Mouse (Mus musculus) heart, embryonic 13.5 days (tissue): ENCODE data around the gene Dmkn. TPM values are rescaled to one million over a fixed set of nuclear protein-coding genes. Genes with fewer than 3 reads are reported as not detected.
A peak's percentile ranks its signal among the peaks of the same experiment; 100 is the strongest.

Experiments used
- ATAC-seq: fragments of 200-750 bp; cut with Nextera tagmentation; 2 replicates; pipeline ENCODE4 v1.8.0; 2017; ENCODE audit warnings: moderate TSS enrichment; ENCODE audit not compliant: insufficient number of reproducible peaks, low FRiP score, low TSS enrichment; ENCODE audit errors: extremely low read depth
- H3K27ac ChIP-seq: fragments of 300-500 bp; sonication (generic); replicated peaks from 2 replicates; pipeline ENCODE4 v1.5.1; 2015; ENCODE audit warnings: moderate library complexity, mild to moderate bottlenecking, inconsistent platforms
- H3K27me3 ChIP-seq: fragments of 300-500 bp; sonication (generic); replicated peaks from 2 replicates; pipeline ENCODE4 v1.6.1; 2015; ENCODE audit warnings: mild to moderate bottlenecking, inconsistent platforms
- H3K36me3 ChIP-seq: fragments of 300-500 bp; sonication (generic); 2 replicates; pipeline ENCODE4 v1.6.1; 2015; ENCODE audit warnings: mild to moderate bottlenecking, inconsistent platforms
- H3K4me1 ChIP-seq: fragments of 300-500 bp; sonication (generic); 2 replicates; pipeline ENCODE4 v1.6.1; 2015; ENCODE audit warnings: inconsistent platforms
- H3K4me2 ChIP-seq: fragments of 300-500 bp; sonication (generic); 2 replicates; pipeline ENCODE4 v1.6.1; 2015; ENCODE audit warnings: inconsistent platforms, mild to moderate bottlenecking, moderate library complexity
- H3K4me3 ChIP-seq: fragments of 300-500 bp; sonication (generic); 2 replicates; pipeline ENCODE4 v1.5.1; 2015; ENCODE audit warnings: moderate library complexity, mild to moderate bottlenecking, inconsistent platforms
- H3K9ac ChIP-seq: fragments of 300-500 bp; sonication (generic); 2 replicates; pipeline ENCODE4 v1.6.1; 2015; ENCODE audit warnings: inconsistent platforms, mild to moderate bottlenecking, moderate library complexity
- H3K9me3 ChIP-seq: fragments of 300-500 bp; sonication (generic); 2 replicates; pipeline ENCODE4 v1.6.1; 2016; ENCODE audit warnings: inconsistent platforms
- WGBS: fragments of 180-500 bp; shearing (Covaris S2); methylation state at CpG from one replicate; pipeline ENCODE4 v1.1.7; 2015; ENCODE audit warnings: mixed read lengths; 5-methylcytosine and 5-hydroxymethylcytosine counted together
- polyA plus RNA-seq: library from polyadenylated mRNA; unstranded; fragments of >200 nt; fragmentation: Nextera tagmentation; extraction: Ambion mirVana; gene quantifications from 2 replicates; pipeline ENCODE4 v1.2.1, GENCODE M21; 2015

Gene Dmkn
- polyA plus RNA-seq, 1 experiment from 2014 or later, result 1.2 TPM

- Histone ChIP-seq H3K4me1 (peaks cover 9% of the 10 kb centered on the region), H3K4me2 (no peak overlapping the region), H3K27ac (no peak overlapping the region), H3K9ac (no peak overlapping the region), H3K4me3 (no peak overlapping the region), H3K27me3 (peaks cover 39% of the 10 kb centered on the region; the same call in 1 of the 2 replicates), H3K36me3 (no peaks in the 10 kb centered on the region), H3K9me3 (peaks cover 2% of the 10 kb centered on the region; the same call in 1 of the 2 replicates)
- no peak for ATAC-seq
- WGBS, result 81% methylated on average over 4 of the region's 4 CpGs
These were observed 2.9 kb downstream of the Dmkn start for GRCm38 (mm10) chr7:30766408-30766807.

- no peak overlapping the region for H3K4me3 ChIP-seq
- no peaks in the 10 kb centered on the region for H3K36me3 ChIP-seq
- peak overlapping the region; percentile 12; the same call in 1 of the 2 replicates for H3K9ac ChIP-seq
- 30% methylated on average over 9 of the region's 9 CpGs for WGBS
- peaks cover 27% of the 10 kb centered on the region; the same call in 1 of the 2 replicates for H3K27me3 ChIP-seq
- H3K4me2 ChIP-seq, result no peak overlapping the region
- no peak overlapping the region for H3K27ac ChIP-seq
- peaks cover 5% of the 10 kb centered on the region; the same call in 1 of the 2 replicates for H3K4me1 ChIP-seq
- peaks cover 5% of the 10 kb centered on the region; the same call in 1 of the 2 replicates for H3K9me3 ChIP-seq
- ATAC-seq, result no peak
These were observed 5.7 kb downstream of the Dmkn start for GRCm38 (mm10) chr7:30769236-30769635.

- Histone ChIP-seq H3K27ac (no peak overlapping the region), H3K4me1 (no peaks in the 10 kb centered on the region), H3K9me3 (peaks cover 5% of the 10 kb centered on the region; the same call in 1 of the 2 replicates), H3K27me3 (0 out of 2 replicates have a peak, but pooled peaks cover 10% of the 10 kb centered on the region), H3K9ac (no peak overlapping the region), H3K4me2 (no peak overlapping the region), H3K4me3 (no peak overlapping the region), H3K36me3 (no peaks in the 10 kb centered on the region)
- 66% methylated on average over 9 of the region's 9 CpGs for WGBS
- no peak for ATAC-seq
These were observed 12.5 kb downstream of the Dmkn start for GRCm38 (mm10) chr7:30776104-30776503.

- 36% methylated on average over 7 of the region's 7 CpGs for WGBS
These were observed 13.6 kb downstream of the Dmkn start for GRCm38 (mm10) chr7:30777081-30777579.

GRCm38 (mm10) chr7:30777911-30778310 lies 14.4 kb downstream of the Dmkn start:
- H3K9me3 ChIP-seq, result no peaks in the 10 kb centered on the region
- H3K9ac ChIP-seq, result no peak overlapping the region
- H3K27ac ChIP-seq, result no peak overlapping the region
- no peak overlapping the region for H3K4me2 ChIP-seq
- WGBS, result 83% methylated on average over 1 of the region's 1 CpGs
- no peaks in the 10 kb centered on the region for H3K4me1 ChIP-seq
- H3K4me3 ChIP-seq, result no peak overlapping the region
- 0 out of 2 replicates have a peak, but pooled peaks cover 10% of the 10 kb centered on the region for H3K27me3 ChIP-seq
- H3K36me3 ChIP-seq, result no peaks in the 10 kb centered on the region
- ATAC-seq, result no peak

More at GRCm38 (mm10) chr7:30777081-30777579, 13.6 kb downstream of the Dmkn start:
- no peak overlapping the region for H3K27ac ChIP-seq
- H3K4me2 ChIP-seq, result no peak overlapping the region
- no peak for ATAC-seq
- 0 out of 2 replicates have a peak, but pooled peaks cover 10% of the 10 kb centered on the region for H3K27me3 ChIP-seq
- H3K9ac ChIP-seq, result no peak overlapping the region
- H3K36me3 ChIP-seq, result no peaks in the 10 kb centered on the region
- no peaks in the 10 kb centered on the region for H3K4me1 ChIP-seq
- H3K9me3 ChIP-seq, result no peaks in the 10 kb centered on the region
- H3K4me3 ChIP-seq, result no peak overlapping the region

GRCm38 (mm10) chr7:30781792-30782191 lies 18.2 kb downstream of the Dmkn start:
- 53% methylated on average over 4 of the region's 4 CpGs for WGBS
- Histone ChIP-seq H3K4me2 (no peak overlapping the region), H3K9ac (no peak overlapping the region), H3K27ac (no peak overlapping the region), H3K36me3 (no peaks in the 10 kb centered on the region), H3K27me3 (peaks cover 14% of the 10 kb centered on the region; the same call in 1 of the 2 replicates), H3K4me1 (no peaks in the 10 kb centered on the region), H3K9me3 (no peaks in the 10 kb centered on the region), H3K4me3 (no peak overlapping the region)
- ATAC-seq, result no peak

- H3K4me1 ChIP-seq, result no peaks in the 10 kb centered on the region
- peaks cover 22% of the 10 kb centered on the region for H3K27me3 ChIP-seq
- H3K27ac ChIP-seq, result no peak overlapping the region
- H3K9ac ChIP-seq, result no peak overlapping the region
- WGBS, result 63% methylated on average over 3 of the region's 3 CpGs
- no peaks in the 10 kb centered on the region for H3K36me3 ChIP-seq
- no peak overlapping the region for H3K4me2 ChIP-seq
- no peak overlapping the region for H3K4me3 ChIP-seq
- no peaks in the 10 kb centered on the region for H3K9me3 ChIP-seq
- ATAC-seq, result no peak
These were observed 19.1 kb downstream of the Dmkn start for GRCm38 (mm10) chr7:30782658-30783057.

GRCm38 (mm10) chr7:30785154-30785553 lies 21.6 kb downstream of the Dmkn start:
- Histone ChIP-seq H3K4me1 (no peaks in the 10 kb centered on the region), H3K4me3 (no peak overlapping the region), H3K9ac (no peak overlapping the region), H3K9me3 (no peaks in the 10 kb centered on the region), H3K27ac (no peak overlapping the region), H3K36me3 (no peaks in the 10 kb centered on the region), H3K4me2 (no peak overlapping the region), H3K27me3 (peaks cover 27% of the 10 kb centered on the region)
- ATAC-seq, result no peak
- 37% methylated on average over 1 of the region's 1 CpGs for WGBS

GRCm38 (mm10) chr7:30785721-30786546 lies 22.4 kb downstream of the Dmkn start:
- no peak overlapping the region for H3K4me3 ChIP-seq

GRCm38 (mm10) chr7:30787377-30788022 lies 23.9 kb downstream of the Dmkn start, which contains the start of gene Krtdap:
Gene Krtdap (plus strand): TSS chr7:30787896.
- H3K9me3 ChIP-seq, result no peaks in the 10 kb centered on the region
- H3K4me3 ChIP-seq, result no peak within 1 kb of the TSS
- H3K4me2 ChIP-seq, result no peak within 1 kb of the TSS
- H3K27me3 ChIP-seq, result peaks cover 43% of the 10 kb centered on the region
- H3K27ac ChIP-seq, result no peak within 1 kb of the TSS
- no peak for ATAC-seq
- H3K4me1 ChIP-seq, result no peaks in the 10 kb centered on the region; the same call in 1 of the 2 replicates
- H3K36me3 ChIP-seq, result no peaks in the 10 kb centered on the region
- H3K9ac ChIP-seq, result no peak within 1 kb of the TSS
- whole genome bisulfite sequencing, result 44% methylated on average over 15 of the region's 15 CpGs

More at GRCm38 (mm10) chr7:30785721-30786546, 22.4 kb downstream of the Dmkn start:
- Histone ChIP-seq H3K4me2 (no peak overlapping the region), H3K9ac (no peak overlapping the region), H3K36me3 (no peaks in the 10 kb centered on the region), H3K27me3 (peaks cover 33% of the 10 kb centered on the region), H3K4me1 (no peaks in the 10 kb centered on the region), H3K27ac (no peak overlapping the region), H3K9me3 (no peaks in the 10 kb centered on the region)
- 70% methylated on average over 13 of the region's 13 CpGs for WGBS
- no peak for ATAC-seq

- Histone ChIP-seq H3K9ac (no peak overlapping the region), H3K4me2 (no peak overlapping the region), H3K27me3 (peaks cover 43% of the 10 kb centered on the region), H3K36me3 (no peaks in the 10 kb centered on the region), H3K9me3 (no peaks in the 10 kb centered on the region), H3K27ac (no peak overlapping the region), H3K4me3 (no peak overlapping the region), H3K4me1 (no peaks in the 10 kb centered on the region; the same call in 1 of the 2 replicates)
- no peak for ATAC-seq
- 71% methylated on average over 10 of the region's 10 CpGs for WGBS
These were observed 26.6 kb downstream of the Dmkn start for GRCm38 (mm10) chr7:30790141-30790540.
